Mouse (Mus musculus) bone marrow, adult 2 months (tissue): ENCODE results near the gene Fxn.

Experiments
- CTCF ChIP-seq: fragments of 200-500 bp; IDR thresholded peaks from 2 replicates; pipeline ENCODE4 v1.5.1; 2011; ENCODE audit warnings: low read length, control low read depth; ENCODE audit not compliant: control insufficient read depth, insufficient read depth
- POLR2A ChIP-seq: fragments of 200-500 bp; IDR thresholded peaks from 2 replicates; pipeline ENCODE4 v1.6.1; 2011; ENCODE audit warnings: low read depth, mild to moderate bottlenecking, control low read depth, low read length, borderline replicate concordance; ENCODE audit not compliant: control insufficient read depth

DNA sequence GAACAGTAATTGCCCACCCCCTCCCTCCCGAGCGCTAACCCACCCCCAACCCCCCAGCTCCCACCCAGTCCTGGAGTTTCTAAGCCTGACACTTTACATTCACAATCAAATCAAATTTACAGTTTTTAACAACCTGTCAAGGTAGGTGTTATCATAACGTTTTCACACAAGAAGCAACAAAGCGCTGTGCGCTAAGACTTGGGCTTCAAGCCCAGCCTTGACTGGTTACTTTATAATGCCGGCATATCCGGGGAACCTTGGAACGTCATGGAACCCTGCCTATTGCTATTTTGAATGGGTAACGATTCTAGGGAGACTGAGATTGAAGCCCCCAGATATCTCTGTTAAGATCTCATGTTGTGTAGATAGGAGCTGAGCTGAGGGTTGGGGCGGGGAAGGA, 37.8 kb upstream of the Fxn start:
- TF ChIP-seq CTCF (no peak), POLR2A (no peak)
